In the genomic region with DNA sequence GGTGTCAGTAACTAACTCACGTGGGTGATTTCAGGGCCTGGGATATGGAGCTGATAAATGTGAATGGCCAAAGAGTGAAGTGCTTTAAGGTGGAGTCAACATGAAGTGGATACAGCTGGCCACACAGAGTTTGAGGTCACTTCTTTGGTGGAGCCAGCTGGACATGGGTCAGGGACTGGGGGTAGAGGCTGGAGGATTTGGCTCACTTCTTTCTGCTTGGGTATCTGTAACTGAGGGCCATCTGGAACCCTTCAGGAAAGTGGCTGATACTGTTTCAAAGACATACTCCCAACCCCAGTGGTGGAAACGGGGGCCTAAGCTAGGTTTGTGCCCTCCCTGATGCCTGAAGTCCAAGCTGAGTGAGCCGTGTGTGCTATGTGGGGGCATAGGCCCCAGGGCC, we compare ENCODE assay signal across 14 mouse cellular contexts.
DNase-seq lines count a peak whose midpoint lies in the region; ATAC-seq and TF ChIP-seq lines count a peak whose summit lies in the region.
"Had no signal": no experiment of that assay in that cellular context is flagged by ENCODE, and none has a peak within 500 bp of the region (broad histone marks: within the 10 kb centered on the region; RNA-seq: fewer than 3 reads in every experiment).

No protein-coding gene starts in this region.

- in situ Hi-C loops in Patski (cut with MboI; ENCODE audit: low pct_unique_long_range_greater_than_20kb) = no loop called here

- ATAC-seq in intestine, embryonic 16.5 days = peak; percentile 47; the same call in 1 of the 2 replicates
- no peak for ATAC-seq in intestine, embryonic 15.5 days
- ATAC-seq in Patski = no peak
- 0 out of 2 replicates have a peak, but pooled peaks have one; percentile 25 for ATAC-seq in heart, embryonic 11.5 days (replicated peaks; ENCODE audit: insufficient number of reproducible peaks, low FRiP score, low TSS enrichment)
- no peak for ATAC-seq in midbrain, embryonic 13.5 days
- ATAC-seq: hindbrain, postnatal 0 days had no signal

- POLR2A ChIA-PET in Patski (lab: Charles Lee) = interaction anchor here (0.7 kb wide), 1 partner anchor 11 kb away, joined by 3 read pairs; no protein-coding TSS in a partner anchor

- no peak overlapping the region for H3K4me3 ChIP-seq in intestine, embryonic 16.5 days (ENCODE audit: low read length)
- H3K4me3 ChIP-seq in intestine, embryonic 15.5 days (replicated peaks) = no peak overlapping the region
- H3K4me3 ChIP-seq in heart, embryonic 11.5 days (ENCODE audit: low read depth, low read length) = no peak overlapping the region
- no peak overlapping the region for H3K4me3 ChIP-seq in midbrain, embryonic 13.5 days (replicated peaks)
- H3K4me3 ChIP-seq: liver, embryonic 15.5 days; neural tube, embryonic 13.5 days had no signal

- H3K36me3 ChIP-seq in intestine, embryonic 16.5 days (ENCODE audit: control insufficient read depth, insufficient read depth, low read length) = no peaks in the 10 kb centered on the region
- no peaks in the 10 kb centered on the region for H3K36me3 ChIP-seq in intestine, embryonic 15.5 days
- H3K36me3 ChIP-seq in heart, embryonic 11.5 days (ENCODE audit: control insufficient read depth, insufficient read depth, low read length) = no peaks in the 10 kb centered on the region
- H3K36me3 ChIP-seq in midbrain, embryonic 13.5 days = no peaks in the 10 kb centered on the region
- H3K36me3 ChIP-seq: liver, embryonic 15.5 days; neural tube, embryonic 13.5 days had no signal

- H3K27ac ChIP-seq in intestine, embryonic 16.5 days (ENCODE audit: low read length) = 0 out of 2 replicates have a peak overlapping the region, but pooled peaks have one; percentile 39
- no peak overlapping the region for H3K27ac ChIP-seq in intestine, embryonic 15.5 days
- no peak overlapping the region for H3K27ac ChIP-seq in heart, embryonic 11.5 days (ENCODE audit: low read depth, low read length)
- H3K27ac ChIP-seq in midbrain, embryonic 13.5 days = no peak overlapping the region
- H3K27ac ChIP-seq: hindbrain, postnatal 0 days; liver, embryonic 15.5 days; neural tube, embryonic 13.5 days had no signal

- peak; percentile 31 for DNase-seq in Patski (ENCODE audit: low read depth, low spot score)
- DNase-seq in lung, postnatal 10 days = peak; percentile 56
- no peak for DNase-seq in thymus, postnatal 14 days
- DNase-seq in thymus, adult 18-20 months = no peak
- DNase-seq: cerebellum, postnatal 14 days; spleen, adult 18-20 months had no signal

- peaks cover 3% of the 10 kb centered on the region; the same call in 1 of the 2 replicates for H3K4me1 ChIP-seq in intestine, embryonic 16.5 days (ENCODE audit: control insufficient read depth, insufficient read depth, low read length)
- 0 out of 2 replicates have a peak, but pooled peaks cover 10% of the 10 kb centered on the region for H3K4me1 ChIP-seq in intestine, embryonic 15.5 days (replicated peaks)
- no peaks in the 10 kb centered on the region; the same call in 1 of the 2 replicates for H3K4me1 ChIP-seq in heart, embryonic 11.5 days (ENCODE audit: control insufficient read depth, insufficient read depth, low read length)
- peaks cover 9% of the 10 kb centered on the region for H3K4me1 ChIP-seq in midbrain, embryonic 13.5 days (replicated peaks)
- H3K4me1 ChIP-seq: liver, embryonic 15.5 days had no signal

- TF ChIP-seq CTCF in Patski (IDR thresholded peaks at IDR 0.05) = no peak

- H3K27me3 ChIP-seq in intestine, embryonic 16.5 days (replicated peaks; ENCODE audit: control insufficient read depth, insufficient read depth, low read length) = no peaks in the 10 kb centered on the region
- H3K27me3 ChIP-seq in intestine, embryonic 15.5 days (replicated peaks) = no peaks in the 10 kb centered on the region
- H3K27me3 ChIP-seq in Patski = no peaks in the 10 kb centered on the region
- H3K27me3 ChIP-seq in heart, embryonic 11.5 days (ENCODE audit: control insufficient read depth, insufficient read depth, low read length) = no peaks in the 10 kb centered on the region
- no peaks in the 10 kb centered on the region for H3K27me3 ChIP-seq in midbrain, embryonic 13.5 days
- H3K27me3 ChIP-seq: liver, embryonic 15.5 days; neural tube, embryonic 13.5 days had no signal

- H3K9ac ChIP-seq in intestine, embryonic 16.5 days (ENCODE audit: low read depth, low read length) = no peak overlapping the region
- H3K9ac ChIP-seq in intestine, embryonic 15.5 days = no peak overlapping the region
- no peak overlapping the region for H3K9ac ChIP-seq in heart, embryonic 11.5 days (ENCODE audit: low read depth, low read length)
- H3K9ac ChIP-seq in midbrain, embryonic 13.5 days (replicated peaks) = no peak overlapping the region
- H3K9ac ChIP-seq: liver, embryonic 15.5 days; neural tube, embryonic 13.5 days had no signal

- no peak overlapping the region for H3K4me2 ChIP-seq in intestine, embryonic 16.5 days (ENCODE audit: low read depth, low read length)
- no peak overlapping the region for H3K4me2 ChIP-seq in intestine, embryonic 15.5 days (replicated peaks)
- H3K4me2 ChIP-seq in heart, embryonic 11.5 days = no peak overlapping the region
- H3K4me2 ChIP-seq in midbrain, embryonic 13.5 days (replicated peaks) = no peak overlapping the region
- H3K4me2 ChIP-seq: liver, embryonic 15.5 days; midbrain, embryonic 11.5 days; neural tube, embryonic 13.5 days had no signal

- CTCF ChIA-PET in Patski (lab: Charles Lee) = interaction anchor here (1.3 kb wide), 1 partner anchor 12 kb away, joined by 3 read pairs; no protein-coding TSS in a partner anchor

- 52% methylated on average over 3 of the region's 3 CpGs for WGBS in intestine, embryonic 16.5 days
- 58% methylated on average over 3 of the region's 3 CpGs for WGBS in intestine, embryonic 15.5 days
- WGBS in heart, embryonic 11.5 days (ENCODE audit: insufficient replicate concordance) = 29% methylated on average over 3 of the region's 3 CpGs
- WGBS in midbrain, embryonic 13.5 days = 83% methylated on average over 3 of the region's 3 CpGs

- no peaks in the 10 kb centered on the region for H3K9me3 ChIP-seq in intestine, embryonic 16.5 days (ENCODE audit: control insufficient read depth, low read length)
- H3K9me3 ChIP-seq in intestine, embryonic 15.5 days = no peaks in the 10 kb centered on the region
- H3K9me3 ChIP-seq in heart, embryonic 11.5 days (replicated peaks; ENCODE audit: control insufficient read depth, low read length) = no peaks in the 10 kb centered on the region
- no peaks in the 10 kb centered on the region for H3K9me3 ChIP-seq in midbrain, embryonic 13.5 days
- H3K9me3 ChIP-seq: liver, embryonic 15.5 days; neural tube, embryonic 13.5 days had no signal

Comparison
In these comparisons a context has a peak if more than half of its experiments do, and no peak if none do; other contexts are left out.
1. ATAC-seq: peak in intestine, embryonic 16.5 days (single experiment) and heart, embryonic 11.5 days (single experiment); none in intestine, embryonic 15.5 days (single experiment), Patski (single experiment) and midbrain, embryonic 13.5 days (single experiment).
2. DNase-seq: peak in Patski (single experiment) and lung, postnatal 10 days (single experiment); none in thymus, postnatal 14 days (single experiment) and thymus, adult 18-20 months (0 of 2).